Mouse (Mus musculus) hindbrain, embryonic 13.5 days (tissue): ENCODE results near the gene Sh3bgr. TPM values are rescaled to one million over a fixed set of nuclear protein-coding genes. Genes with fewer than 3 reads are reported as not detected.
A peak's percentile ranks its signal among the peaks of the same experiment; 100 is the strongest.

Source experiments
- ATAC-seq: fragments of 200-750 bp; cut with Nextera tagmentation; 2 replicates; pipeline ENCODE4 v1.8.0; 2017; ENCODE audit warnings: moderate TSS enrichment; ENCODE audit not compliant: low FRiP score
- H3K27ac ChIP-seq: fragments of 300-500 bp; sonication (generic); 2 replicates; pipeline ENCODE4 v1.5.1; 2015; ENCODE audit warnings: inconsistent platforms, mild to moderate bottlenecking, moderate library complexity
- H3K27me3 ChIP-seq: fragments of 300-500 bp; sonication (generic); 2 replicates; pipeline ENCODE4 v1.6.1; 2015; ENCODE audit warnings: mild to moderate bottlenecking, inconsistent platforms
- H3K36me3 ChIP-seq: fragments of 300-500 bp; sonication (generic); 2 replicates; pipeline ENCODE4 v1.6.1; 2015; ENCODE audit warnings: mild to moderate bottlenecking, inconsistent platforms
- H3K4me1 ChIP-seq: fragments of 300-500 bp; sonication (generic); replicated peaks from 2 replicates; pipeline ENCODE4 v1.6.1; 2015; ENCODE audit warnings: inconsistent platforms
- H3K4me2 ChIP-seq: fragments of 300-500 bp; sonication (generic); 2 replicates; pipeline ENCODE4 v1.6.1; 2015; ENCODE audit warnings: inconsistent platforms, mild to moderate bottlenecking, moderate library complexity
- H3K4me3 ChIP-seq: fragments of 300-500 bp; sonication (generic); 2 replicates; pipeline ENCODE4 v1.5.1; 2015; ENCODE audit warnings: mild to moderate bottlenecking, inconsistent platforms
- H3K9ac ChIP-seq: fragments of 300-500 bp; sonication (generic); 2 replicates; pipeline ENCODE4 v1.6.1; 2015; ENCODE audit warnings: mild to moderate bottlenecking, inconsistent platforms
- H3K9me3 ChIP-seq: fragments of 300-500 bp; sonication (generic); 2 replicates; pipeline ENCODE4 v1.6.1; 2016; ENCODE audit warnings: inconsistent platforms
- WGBS: fragments of 180-500 bp; shearing (Covaris S2); methylation state at CpG from one replicate; pipeline ENCODE4 v1.1.7; 2015; 5-methylcytosine and 5-hydroxymethylcytosine counted together
- polyA plus RNA-seq: library from polyadenylated mRNA; unstranded; fragments of >200 nt; fragmentation: Nextera tagmentation; extraction: Ambion mirVana; gene quantifications from 2 replicates; pipeline ENCODE4 v1.2.1, GENCODE M21; 2015

Sh3bgr gene
- polyA plus RNA-seq, 1 experiment from 2014 or later: 2.9 TPM

DNA sequence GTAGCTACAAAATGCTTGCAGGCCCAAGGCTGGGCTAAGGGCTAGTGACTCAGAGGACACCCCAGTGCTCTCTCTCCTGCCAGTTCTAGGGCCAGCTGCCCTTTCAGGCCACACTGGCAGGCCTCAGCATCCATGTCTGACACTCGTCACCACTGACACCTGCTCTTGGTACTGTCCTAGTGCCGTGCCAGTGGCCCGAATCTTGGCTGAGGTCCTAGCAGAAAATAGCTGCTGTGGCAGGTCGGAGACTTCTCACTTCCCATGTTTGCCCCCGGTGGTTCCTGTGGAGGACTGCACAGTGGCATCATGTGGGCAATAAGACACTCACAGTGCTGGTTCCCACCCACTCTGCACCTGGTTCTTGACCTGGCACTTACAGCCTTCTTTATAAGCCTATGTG is 21.2 kb downstream of the Sh3bgr start:
- H3K9me3 ChIP-seq: no peaks in the 10 kb centered on the region
- H3K36me3 ChIP-seq: no peaks in the 10 kb centered on the region
- no peak overlapping the region for H3K4me2 ChIP-seq
- ATAC-seq: no peak
- H3K27me3 ChIP-seq: no peaks in the 10 kb centered on the region
- 76% methylated on average over 5 of the region's 5 CpGs for WGBS
- H3K27ac ChIP-seq: no peak overlapping the region
- H3K4me1 ChIP-seq: no peaks in the 10 kb centered on the region
- no peak overlapping the region for H3K9ac ChIP-seq
- H3K4me3 ChIP-seq: no peak overlapping the region

GRCm38 (mm10) chr16:96221959-96222358 is 21.7 kb downstream of the Sh3bgr start:
- H3K9ac ChIP-seq: no peak overlapping the region
- no peaks in the 10 kb centered on the region for H3K27me3 ChIP-seq
- no peaks in the 10 kb centered on the region for H3K36me3 ChIP-seq
- no peaks in the 10 kb centered on the region for H3K4me1 ChIP-seq
- H3K4me2 ChIP-seq: no peak overlapping the region
- H3K4me3 ChIP-seq: no peak overlapping the region
- no peak overlapping the region for H3K27ac ChIP-seq
- no peaks in the 10 kb centered on the region for H3K9me3 ChIP-seq
- ATAC-seq: no peak
- 85% methylated on average over 3 of the region's 3 CpGs for WGBS

- H3K27me3 ChIP-seq: no peaks in the 10 kb centered on the region
- H3K4me3 ChIP-seq: no peak overlapping the region
- WGBS: 90% methylated on average over 1 of the region's 1 CpGs
- H3K4me1 ChIP-seq: no peaks in the 10 kb centered on the region
- H3K9ac ChIP-seq: no peak overlapping the region
- no peak overlapping the region for H3K4me2 ChIP-seq
- no peaks in the 10 kb centered on the region for H3K36me3 ChIP-seq
- no peaks in the 10 kb centered on the region for H3K9me3 ChIP-seq
- ATAC-seq: no peak
- no peak overlapping the region for H3K27ac ChIP-seq
Observed at GRCm38 (mm10) chr16:96222452-96222851, 22.2 kb downstream of the Sh3bgr start.

DNA sequence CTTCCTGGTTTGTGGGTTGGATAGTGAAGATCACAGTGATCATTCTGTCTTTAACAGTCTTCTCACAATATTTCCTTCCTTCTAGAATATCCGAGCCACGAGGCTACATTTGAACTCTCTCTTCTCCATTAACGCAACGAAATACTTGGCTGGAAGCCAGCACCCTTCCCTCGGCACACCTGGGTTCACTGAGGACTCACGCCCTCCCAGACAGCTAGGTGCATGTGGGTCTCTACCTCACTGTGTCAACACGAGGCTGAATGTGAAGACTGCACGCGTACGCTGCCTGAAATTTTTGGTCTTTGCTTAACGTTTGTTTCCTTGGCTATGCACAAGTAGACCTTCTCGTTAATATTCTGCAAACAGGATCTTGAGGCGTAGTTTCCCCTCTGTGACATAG is 28.2 kb downstream of the Sh3bgr start:
- Histone ChIP-seq H3K36me3 (no peaks in the 10 kb centered on the region), H3K4me3 (no peak overlapping the region), H3K9ac (no peak overlapping the region), H3K9me3 (no peaks in the 10 kb centered on the region), H3K27me3 (no peaks in the 10 kb centered on the region), H3K4me2 (no peak overlapping the region), H3K4me1 (no peaks in the 10 kb centered on the region), H3K27ac (no peak overlapping the region)
- 81% methylated on average over 13 of the region's 13 CpGs for WGBS
- no peak for ATAC-seq

GRCm38 (mm10) chr16:96229044-96229555 is 28.9 kb downstream of the Sh3bgr start:
- Histone ChIP-seq H3K4me2 (no peak overlapping the region), H3K27ac (no peak overlapping the region), H3K36me3 (no peaks in the 10 kb centered on the region), H3K4me1 (no peaks in the 10 kb centered on the region), H3K9me3 (no peaks in the 10 kb centered on the region), H3K27me3 (no peaks in the 10 kb centered on the region), H3K9ac (no peak overlapping the region), H3K4me3 (no peak overlapping the region)
- WGBS: 45% methylated on average over 8 of the region's 8 CpGs
- ATAC-seq: no peak

DNA sequence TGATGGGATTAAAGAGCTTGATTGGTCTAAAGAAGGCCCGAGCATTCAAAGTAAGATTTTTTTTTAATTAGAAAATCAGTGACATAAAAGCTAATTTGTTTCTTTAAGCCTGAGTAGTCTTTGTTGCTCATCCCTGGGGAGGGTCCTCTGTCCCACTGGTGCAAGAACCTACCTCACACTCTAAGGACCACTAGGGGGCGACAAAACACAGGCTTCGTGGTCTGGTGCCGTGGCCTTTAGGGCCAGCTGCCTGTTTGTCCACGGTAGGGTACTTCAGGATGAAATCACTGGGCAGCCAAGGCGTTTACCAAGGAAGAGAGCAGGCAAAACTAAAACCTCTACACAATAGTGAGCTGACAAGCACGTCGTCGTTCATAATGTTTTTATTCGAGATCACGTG is 30.2 kb downstream of the Sh3bgr start:
- Histone ChIP-seq H3K27me3 (no peaks in the 10 kb centered on the region), H3K4me3 (no peak overlapping the region), H3K4me1 (peaks cover 2% of the 10 kb centered on the region; the same call in 1 of the 2 replicates), H3K4me2 (no peak overlapping the region), H3K9me3 (no peaks in the 10 kb centered on the region), H3K9ac (no peak overlapping the region), H3K36me3 (no peaks in the 10 kb centered on the region), H3K27ac (no peak overlapping the region)
- ATAC-seq: peak; percentile 36; the same call in 1 of the 2 replicates
- WGBS: 28% methylated on average over 11 of the region's 11 CpGs

DNA sequence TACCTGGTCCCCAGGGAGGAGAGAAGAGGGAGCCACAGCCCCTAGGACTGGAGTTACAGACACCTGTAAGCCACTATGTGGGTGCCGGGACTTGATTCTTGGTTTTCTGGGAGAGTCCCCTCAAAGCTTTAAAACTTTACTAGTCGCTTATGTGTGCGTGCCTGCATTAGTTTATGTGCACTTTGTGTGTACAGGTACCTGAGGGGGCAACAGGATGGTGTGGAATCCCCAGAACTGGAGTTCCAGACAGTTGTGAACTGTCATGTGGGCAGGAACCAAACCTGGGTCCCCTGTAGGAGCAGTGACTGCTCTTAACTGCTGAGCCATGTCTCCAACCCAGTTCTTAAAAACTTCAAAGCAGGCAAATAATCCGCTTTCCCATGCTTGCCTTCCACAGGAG is 31.0 kb downstream of the Sh3bgr start:
- no peak overlapping the region for H3K4me2 ChIP-seq
- no peak overlapping the region for H3K27ac ChIP-seq
- H3K9me3 ChIP-seq: no peaks in the 10 kb centered on the region
- peaks cover 7% of the 10 kb centered on the region; the same call in 1 of the 2 replicates for H3K4me1 ChIP-seq
- ATAC-seq: no peak
- no peaks in the 10 kb centered on the region for H3K36me3 ChIP-seq
- no peak overlapping the region for H3K9ac ChIP-seq
- H3K27me3 ChIP-seq: no peaks in the 10 kb centered on the region
- WGBS: 94% methylated on average over 4 of the region's 4 CpGs
- no peak overlapping the region for H3K4me3 ChIP-seq

DNA sequence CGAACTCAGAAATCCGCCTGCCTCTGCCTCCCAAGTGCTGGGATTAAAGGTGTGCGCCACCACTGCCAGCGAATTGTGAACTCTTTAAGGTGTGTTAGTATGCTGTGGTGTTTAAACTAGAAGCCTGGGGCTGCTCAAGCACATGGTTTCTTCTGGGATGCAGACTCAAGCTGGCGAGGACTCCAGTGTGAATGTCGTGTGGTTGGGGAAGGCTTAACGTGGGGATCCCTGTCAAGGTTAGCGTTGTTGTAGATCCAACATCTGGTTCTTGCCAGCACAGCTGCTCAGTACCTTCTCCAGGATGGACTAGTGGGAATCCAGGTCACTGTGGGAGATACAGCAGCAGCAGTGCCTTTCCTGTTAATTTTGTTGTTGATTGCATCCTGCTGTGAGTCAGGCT is 31.7 kb downstream of the Sh3bgr start:
- WGBS: 90% methylated on average over 8 of the region's 8 CpGs
- ATAC-seq: no peak

GRCm38 (mm10) chr16:96233996-96234395 is 33.7 kb downstream of the Sh3bgr start:
- Histone ChIP-seq H3K4me1 (peaks cover 7% of the 10 kb centered on the region; the same call in 1 of the 2 replicates), H3K9ac (no peak overlapping the region), H3K9me3 (no peaks in the 10 kb centered on the region), H3K4me3 (no peak overlapping the region), H3K27ac (no peak overlapping the region), H3K27me3 (no peaks in the 10 kb centered on the region), H3K4me2 (no peak overlapping the region), H3K36me3 (no peaks in the 10 kb centered on the region)
- 89% methylated on average over 8 of the region's 8 CpGs for WGBS
- ATAC-seq: no peak

More for the DNA sequence above, 31.7 kb downstream of the Sh3bgr start:
- no peak overlapping the region for H3K9ac ChIP-seq
- no peaks in the 10 kb centered on the region for H3K27me3 ChIP-seq
- H3K27ac ChIP-seq: no peak overlapping the region
- no peaks in the 10 kb centered on the region for H3K36me3 ChIP-seq
- peaks cover 7% of the 10 kb centered on the region; the same call in 1 of the 2 replicates for H3K4me1 ChIP-seq
- no peak overlapping the region for H3K4me3 ChIP-seq
- no peaks in the 10 kb centered on the region for H3K9me3 ChIP-seq
- no peak overlapping the region for H3K4me2 ChIP-seq

GRCm38 (mm10) chr16:96235366-96235970 is 35.2 kb downstream of the Sh3bgr start, which contains the start of gene B3galt5:
B3galt5 (plus strand) TSS chr16:96235801.
- Histone ChIP-seq H3K9me3 (no peaks in the 10 kb centered on the region), H3K4me2 (peak within 1 kb of the TSS; percentile 6; the same call in 1 of the 2 replicates), H3K27ac (0 out of 2 replicates have a peak within 1 kb of the TSS, but pooled peaks have one; percentile 3), H3K4me1 (peaks cover 7% of the 10 kb centered on the region; the same call in 1 of the 2 replicates), H3K27me3 (no peaks in the 10 kb centered on the region), H3K4me3 (no peak within 1 kb of the TSS), H3K36me3 (no peaks in the 10 kb centered on the region), H3K9ac (no peak within 1 kb of the TSS)
- 73% methylated on average over 17 of the region's 17 CpGs for WGBS
- ATAC-seq: no peak

GRCm38 (mm10) chr16:96244496-96244895 is 44.2 kb downstream of the Sh3bgr start:
- no peaks in the 10 kb centered on the region for H3K4me1 ChIP-seq
- no peak for ATAC-seq
- no peak overlapping the region for H3K4me2 ChIP-seq
- H3K27me3 ChIP-seq: no peaks in the 10 kb centered on the region
- no peak overlapping the region for H3K4me3 ChIP-seq
- 83% methylated on average over 6 of the region's 6 CpGs for WGBS
- peaks cover 4% of the 10 kb centered on the region; the same call in 1 of the 2 replicates for H3K9me3 ChIP-seq
- H3K36me3 ChIP-seq: no peaks in the 10 kb centered on the region
- H3K27ac ChIP-seq: no peak overlapping the region
- no peak overlapping the region for H3K9ac ChIP-seq

- Histone ChIP-seq H3K9me3 (peaks cover 4% of the 10 kb centered on the region; the same call in 1 of the 2 replicates), H3K4me2 (no peak overlapping the region), H3K4me3 (no peak overlapping the region), H3K4me1 (no peaks in the 10 kb centered on the region; the same call in 1 of the 2 replicates), H3K9ac (no peak overlapping the region), H3K27me3 (no peaks in the 10 kb centered on the region), H3K36me3 (no peaks in the 10 kb centered on the region), H3K27ac (no peak overlapping the region)
- 74% methylated on average over 7 of the region's 7 CpGs for WGBS
- ATAC-seq: no peak
Observed at GRCm38 (mm10) chr16:96249635-96250034, 49.4 kb downstream of the Sh3bgr start.

DNA sequence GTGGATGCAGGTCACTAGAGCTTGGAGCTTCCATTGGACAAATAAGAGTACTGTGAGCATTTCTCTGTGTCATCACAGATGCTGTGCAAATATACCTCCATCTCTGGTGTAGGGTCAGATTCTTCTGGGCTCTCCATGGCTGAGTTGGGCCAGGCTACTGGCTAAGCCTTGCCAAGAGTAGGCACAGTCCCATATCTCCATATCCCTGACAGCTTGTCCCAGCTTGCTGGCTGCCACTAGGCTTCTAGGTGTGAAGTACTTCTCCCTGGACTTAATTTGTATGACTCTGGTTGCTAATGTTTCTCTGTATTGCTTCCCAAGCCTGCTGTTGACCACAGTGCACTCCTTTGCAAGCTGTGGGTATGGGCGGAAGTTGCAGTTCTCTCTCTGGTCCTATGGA is 51.9 kb downstream of the Sh3bgr start:
- H3K4me3 ChIP-seq: no peak overlapping the region
- 91% methylated on average over 1 of the region's 1 CpGs for WGBS
- no peak overlapping the region for H3K9ac ChIP-seq
- no peaks in the 10 kb centered on the region for H3K36me3 ChIP-seq
- ATAC-seq: no peak
- no peaks in the 10 kb centered on the region for H3K27me3 ChIP-seq
- no peaks in the 10 kb centered on the region for H3K9me3 ChIP-seq
- no peak overlapping the region for H3K4me2 ChIP-seq
- H3K4me1 ChIP-seq: no peaks in the 10 kb centered on the region; the same call in 1 of the 2 replicates
- H3K27ac ChIP-seq: no peak overlapping the region
